Mouse (Mus musculus) forebrain, embryonic 12.5 days (tissue): Measurements from ENCODE around the gene Mrpl52. TPM values are rescaled to one million over a fixed set of nuclear protein-coding genes. Genes with fewer than 3 reads are reported as not detected.

Experiments used
- ATAC-seq: fragments of 200-750 bp; cut with Nextera tagmentation; 2 replicates; pipeline ENCODE4 v1.8.0; 2017; ENCODE audit warnings: moderate TSS enrichment; ENCODE audit not compliant: low FRiP score
- H3K27ac ChIP-seq: fragments of 300-500 bp; sonication (generic); 2 replicates; pipeline ENCODE4 v1.5.1; 2016; ENCODE audit warnings: mild to moderate bottlenecking
- H3K27me3 ChIP-seq: fragments of 300-500 bp; sonication (generic); 2 replicates; pipeline ENCODE4 v1.6.1; 2016; ENCODE audit warnings: mild to moderate bottlenecking
- H3K36me3 ChIP-seq: fragments of 300-500 bp; sonication (generic); replicated peaks from 2 replicates; pipeline ENCODE4 v1.6.1; 2016; ENCODE audit warnings: mild to moderate bottlenecking
- H3K4me1 ChIP-seq: fragments of 300-500 bp; sonication (generic); 2 replicates; pipeline ENCODE4 v1.6.1; 2016
- H3K4me2 ChIP-seq: fragments of 300-500 bp; sonication (generic); 2 replicates; pipeline ENCODE4 v1.6.1; 2016; ENCODE audit warnings: mild to moderate bottlenecking, moderate library complexity
- H3K4me3 ChIP-seq: fragments of 300-500 bp; sonication (generic); replicated peaks from 2 replicates; pipeline ENCODE4 v1.5.1; 2016; ENCODE audit warnings: mild to moderate bottlenecking
- H3K9ac ChIP-seq: fragments of 300-500 bp; sonication (generic); 2 replicates; pipeline ENCODE4 v1.6.1; 2016; ENCODE audit warnings: mild to moderate bottlenecking
- H3K9me3 ChIP-seq: fragments of 300-500 bp; sonication (generic); 2 replicates; pipeline ENCODE4 v1.6.1; 2016
- WGBS: fragments of 180-500 bp; shearing (Covaris S2); methylation state at CpG from one replicate; pipeline ENCODE4 v1.1.7; 2016; 5-methylcytosine and 5-hydroxymethylcytosine counted together
- polyA plus RNA-seq: library from polyadenylated mRNA; unstranded; fragments of >200 nt; fragmentation: Nextera tagmentation; extraction: Ambion mirVana; gene quantifications from 2 replicates; pipeline ENCODE4 v1.2.1, GENCODE M21; 2016

The Mrpl52 gene
- polyA plus RNA-seq, 1 experiment from 2014 or later: 307 TPM

GRCm38 (mm10) chr14:54396685-54397084, 30.0 kb upstream of the Mrpl52 start:
- 89% methylated on average over 7 of the region's 7 CpGs for WGBS
- H3K27ac ChIP-seq: no peak overlapping the region
- ATAC-seq: no peak
- no peak overlapping the region for H3K4me3 ChIP-seq
- no peak overlapping the region for H3K4me2 ChIP-seq
- no peaks in the 10 kb centered on the region for H3K9me3 ChIP-seq
- no peaks in the 10 kb centered on the region for H3K36me3 ChIP-seq
- H3K4me1 ChIP-seq: no peaks in the 10 kb centered on the region
- no peak overlapping the region for H3K9ac ChIP-seq
- H3K27me3 ChIP-seq: no peaks in the 10 kb centered on the region

GRCm38 (mm10) chr14:54397872-54398527, 28.7 kb upstream of the Mrpl52 start:
- Histone ChIP-seq H3K4me1 (no peaks in the 10 kb centered on the region), H3K4me2 (no peak overlapping the region), H3K27me3 (no peaks in the 10 kb centered on the region), H3K9me3 (no peaks in the 10 kb centered on the region), H3K9ac (no peak overlapping the region), H3K36me3 (no peaks in the 10 kb centered on the region), H3K27ac (no peak overlapping the region), H3K4me3 (no peak overlapping the region)
- no peak for ATAC-seq
- WGBS: 96% methylated on average over 7 of the region's 7 CpGs

- 78% methylated on average over 7 of the region's 7 CpGs for WGBS
- no peak overlapping the region for H3K4me2 ChIP-seq
- no peak for ATAC-seq
- H3K27ac ChIP-seq: no peak overlapping the region
- H3K27me3 ChIP-seq: no peaks in the 10 kb centered on the region
- H3K9ac ChIP-seq: no peak overlapping the region
- H3K4me3 ChIP-seq: no peak overlapping the region
- H3K36me3 ChIP-seq: no peaks in the 10 kb centered on the region
- no peaks in the 10 kb centered on the region for H3K9me3 ChIP-seq
- no peaks in the 10 kb centered on the region for H3K4me1 ChIP-seq
These were observed 28.2 kb upstream of the Mrpl52 start for GRCm38 (mm10) chr14:54398528-54398916.

DNA sequence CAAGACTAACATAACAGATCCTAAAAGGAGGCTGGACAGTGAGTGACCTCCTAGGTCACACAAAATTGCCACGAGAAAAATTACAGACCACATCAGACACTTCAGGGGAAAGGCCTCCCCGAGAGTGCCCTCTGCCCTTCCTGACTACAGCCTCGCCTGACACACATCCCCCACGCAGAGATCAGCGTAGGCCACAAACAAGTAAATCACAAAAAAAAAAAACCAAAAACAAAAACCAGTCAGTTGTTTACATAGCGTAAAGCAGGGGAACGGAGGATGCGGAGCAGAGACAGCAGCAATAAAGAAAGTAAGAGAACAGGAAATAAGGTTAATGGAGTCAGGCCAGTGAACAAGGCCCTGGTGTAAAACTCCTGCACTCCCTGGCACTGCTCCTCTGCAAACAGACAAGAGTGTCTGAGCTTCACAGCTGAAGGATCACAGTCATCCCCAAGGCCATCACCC, 27.8 kb upstream of the Mrpl52 start:
- Histone ChIP-seq H3K27me3 (no peaks in the 10 kb centered on the region), H3K4me1 (no peaks in the 10 kb centered on the region), H3K9ac (no peak overlapping the region), H3K9me3 (no peaks in the 10 kb centered on the region), H3K4me2 (no peak overlapping the region), H3K4me3 (no peak overlapping the region), H3K36me3 (no peaks in the 10 kb centered on the region), H3K27ac (no peak overlapping the region)
- no peak for ATAC-seq
- 71% methylated on average over 8 of the region's 8 CpGs for WGBS

GRCm38 (mm10) chr14:54401723-54402122, 25.0 kb upstream of the Mrpl52 start:
- Histone ChIP-seq H3K9me3 (no peaks in the 10 kb centered on the region), H3K27ac (no peak overlapping the region), H3K4me2 (no peak overlapping the region), H3K9ac (no peak overlapping the region), H3K4me3 (no peak overlapping the region), H3K36me3 (no peaks in the 10 kb centered on the region), H3K4me1 (no peaks in the 10 kb centered on the region), H3K27me3 (no peaks in the 10 kb centered on the region)
- ATAC-seq: no peak
- 86% methylated on average over 3 of the region's 3 CpGs for WGBS

GRCm38 (mm10) chr14:54408336-54409056, 18.2 kb upstream of the Mrpl52 start:
- no peak for ATAC-seq
- peaks cover 5% of the 10 kb centered on the region; the same call in 1 of the 2 replicates for H3K27me3 ChIP-seq
- 77% methylated on average over 25 of the region's 25 CpGs for WGBS

GRCm38 (mm10) chr14:54409057-54409645, 17.6 kb upstream of the Mrpl52 start:
- no peak for ATAC-seq
- Histone ChIP-seq H3K4me2 (no peak overlapping the region), H3K4me1 (peaks cover 15% of the 10 kb centered on the region), H3K4me3 (no peak overlapping the region), H3K9me3 (no peaks in the 10 kb centered on the region), H3K9ac (no peak overlapping the region), H3K36me3 (no peaks in the 10 kb centered on the region), H3K27ac (no peak overlapping the region), H3K27me3 (peaks cover 11% of the 10 kb centered on the region)
- 83% methylated on average over 7 of the region's 7 CpGs for WGBS

More at GRCm38 (mm10) chr14:54408336-54409056, 18.2 kb upstream of the Mrpl52 start:
- no peak overlapping the region for H3K9ac ChIP-seq
- H3K9me3 ChIP-seq: no peaks in the 10 kb centered on the region
- H3K4me3 ChIP-seq: no peak overlapping the region
- H3K36me3 ChIP-seq: no peaks in the 10 kb centered on the region
- no peak overlapping the region for H3K4me2 ChIP-seq
- H3K4me1 ChIP-seq: peaks cover 9% of the 10 kb centered on the region
- no peak overlapping the region for H3K27ac ChIP-seq

- WGBS: 45% methylated on average over 17 of the region's 17 CpGs
- Histone ChIP-seq H3K27ac (peak overlapping the region; percentile 50; the same call in 1 of the 2 replicates), H3K36me3 (no peaks in the 10 kb centered on the region), H3K27me3 (peaks cover 18% of the 10 kb centered on the region), H3K9ac (0 out of 2 replicates have a peak overlapping the region, but pooled peaks have one; percentile 0), H3K4me3 (no peak overlapping the region), H3K4me1 (peaks cover 19% of the 10 kb centered on the region), H3K9me3 (no peaks in the 10 kb centered on the region), H3K4me2 (no peak overlapping the region)
- ATAC-seq: no peak
These were observed 16.5 kb upstream of the Mrpl52 start for GRCm38 (mm10) chr14:54409980-54410810.

DNA sequence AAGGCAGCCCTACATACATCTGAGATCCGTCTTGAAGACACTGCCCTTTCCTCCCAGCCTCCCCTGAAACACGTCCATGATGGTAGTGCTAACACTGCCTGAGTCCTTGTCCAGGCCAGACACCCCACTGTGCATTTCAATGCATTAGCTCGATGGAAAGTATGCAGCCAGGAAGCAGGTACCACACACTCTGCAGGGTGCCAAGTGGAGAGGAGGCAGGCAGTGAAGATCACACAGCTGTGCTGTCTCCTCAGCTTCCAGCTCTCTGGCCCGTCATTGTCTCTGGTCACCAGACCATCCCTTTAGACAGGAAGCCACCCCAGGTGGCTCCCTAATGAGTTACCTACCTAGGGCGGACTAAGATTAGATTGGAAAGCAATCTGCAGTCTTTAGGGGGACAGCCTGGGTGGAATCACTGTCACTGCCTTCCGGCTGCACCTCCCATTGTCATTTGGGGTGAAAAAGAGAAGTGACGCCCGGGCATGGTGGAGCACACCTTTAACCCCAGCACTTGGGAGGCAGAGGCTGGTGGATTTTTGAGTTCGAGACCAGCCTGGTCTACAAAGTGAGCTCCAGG, 14.6 kb upstream of the Mrpl52 start:
- no peak overlapping the region for H3K4me3 ChIP-seq
- H3K4me1 ChIP-seq: peaks cover 25% of the 10 kb centered on the region
- H3K9ac ChIP-seq: no peak overlapping the region
- peaks cover 33% of the 10 kb centered on the region for H3K27me3 ChIP-seq
- no peak overlapping the region for H3K4me2 ChIP-seq
- no peaks in the 10 kb centered on the region for H3K36me3 ChIP-seq
- no peak for ATAC-seq
- 22% methylated on average over 9 of the region's 9 CpGs for WGBS
- no peak overlapping the region for H3K27ac ChIP-seq
- no peaks in the 10 kb centered on the region for H3K9me3 ChIP-seq

DNA sequence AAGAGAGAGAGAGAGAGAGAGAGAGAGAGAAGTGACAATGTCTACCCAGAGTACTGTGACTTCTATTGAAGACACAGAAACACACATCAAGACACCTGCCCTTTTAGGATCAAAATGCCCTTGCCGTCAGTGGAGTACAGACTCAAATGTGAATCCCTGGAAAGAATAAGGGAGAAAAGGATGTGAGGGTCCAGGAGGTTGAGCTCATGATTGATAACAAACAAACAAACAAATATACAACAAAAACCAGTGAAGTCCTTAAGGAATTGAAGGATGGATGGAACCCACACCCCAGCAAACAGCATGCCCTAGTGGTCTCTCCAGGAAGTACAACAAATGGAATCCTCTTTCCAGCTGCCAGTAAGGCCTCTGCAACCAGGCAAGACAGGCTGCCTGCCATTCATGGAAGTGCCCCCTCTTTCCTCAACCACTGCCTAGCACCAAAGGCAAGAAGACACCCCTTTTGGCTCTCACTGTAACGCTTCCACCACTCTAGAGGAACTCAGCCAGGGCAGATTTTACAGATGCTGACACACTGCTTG, 14.0 kb upstream of the Mrpl52 start:
- no peak overlapping the region for H3K9ac ChIP-seq
- H3K27me3 ChIP-seq: peaks cover 39% of the 10 kb centered on the region

DNA sequence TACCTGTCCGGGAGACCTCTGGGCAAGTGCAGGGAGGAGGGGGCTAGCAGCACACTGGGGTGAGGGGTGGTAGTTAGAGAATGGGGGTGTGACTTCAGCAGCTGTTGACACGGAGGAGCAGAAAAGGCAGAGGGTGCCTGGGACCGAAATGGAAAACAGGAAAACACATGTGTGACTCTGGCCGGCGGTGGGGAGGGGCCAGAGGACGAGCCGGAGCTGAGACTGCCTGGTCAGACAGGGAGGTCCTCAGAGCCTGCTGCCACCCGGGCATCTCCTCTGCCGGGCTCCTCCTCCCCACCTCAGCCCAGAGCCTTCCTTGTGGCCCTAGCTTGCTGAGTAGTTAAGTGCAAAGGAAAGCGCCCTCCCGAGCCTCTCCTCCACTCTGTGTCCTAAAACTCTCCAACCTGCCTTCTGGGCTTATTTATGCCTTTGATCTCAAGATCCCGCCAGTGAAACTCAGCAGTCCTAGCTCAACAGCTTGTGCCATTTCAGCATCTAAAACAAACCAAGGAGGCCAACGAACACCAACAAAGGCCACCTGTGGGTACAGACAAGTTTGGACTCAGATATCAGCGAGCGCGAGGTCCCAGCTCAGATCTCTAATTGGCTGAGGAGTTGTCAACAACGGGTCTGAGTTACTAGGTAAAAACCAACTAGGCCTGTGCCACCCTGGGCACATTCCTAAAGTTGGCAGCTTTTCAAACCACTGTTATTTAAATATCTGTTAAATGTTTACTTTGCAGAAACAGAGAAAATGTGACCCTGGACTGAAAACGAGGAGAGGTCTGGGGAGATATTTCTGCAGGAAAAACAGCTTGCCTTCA, 12.6 kb upstream of the Mrpl52 start:
- no peaks in the 10 kb centered on the region for H3K36me3 ChIP-seq
- H3K4me3 ChIP-seq: no peak overlapping the region
- 8% methylated on average over 18 of the region's 18 CpGs for WGBS
- peak; percentile 33; the same call in 1 of the 2 replicates for ATAC-seq
- no peak overlapping the region for H3K27ac ChIP-seq
- peaks cover 31% of the 10 kb centered on the region for H3K4me1 ChIP-seq
- H3K27me3 ChIP-seq: peaks cover 42% of the 10 kb centered on the region
- peak overlapping the region; percentile 32 for H3K4me2 ChIP-seq
- no peaks in the 10 kb centered on the region for H3K9me3 ChIP-seq
- no peak overlapping the region for H3K9ac ChIP-seq

More for the DNA sequence above, 14.0 kb upstream of the Mrpl52 start:
- H3K36me3 ChIP-seq: no peaks in the 10 kb centered on the region
- no peak overlapping the region for H3K4me2 ChIP-seq
- no peaks in the 10 kb centered on the region for H3K9me3 ChIP-seq
- H3K4me3 ChIP-seq: no peak overlapping the region
- no peak overlapping the region for H3K27ac ChIP-seq
- peaks cover 31% of the 10 kb centered on the region for H3K4me1 ChIP-seq
- ATAC-seq: peak; percentile 39; the same call in 1 of the 2 replicates
- 33% methylated on average over 2 of the region's 2 CpGs for WGBS
